In genomic region chr12:90095754-90096153, GRCm38 (mm10) we compare ENCODE assay signal across 21 mouse cellular contexts.
DNase-seq lines count a peak whose midpoint lies in the region; ATAC-seq and TF ChIP-seq lines count a peak whose summit lies in the region.
"Had no signal": no experiment of that assay in that cellular context is flagged by ENCODE, and none has a peak within 500 bp of the region (broad histone marks: within the 10 kb centered on the region; RNA-seq: fewer than 3 reads in every experiment).

No protein-coding gene starts in this region.

- in situ Hi-C loops in CH12.LX (cut with MboI; ENCODE audit: low pct_ligation_motif_present, low pct_unique_long_range_greater_than_20kb, low sequenced_read_pairs), result no loop called here

- dilution Hi-C loops in CH12.LX (cut with MboI; ENCODE audit: extremely low pct_ligation_motif_present, extremely low pct_unique_long_range_greater_than_20kb, low sequenced_read_pairs), result no loop called here

- no peak for TF ChIP-seq EP300 in CH12.LX (IDR thresholded peaks at IDR 0.05; ENCODE audit: low read length)

- H3K27me3 ChIP-seq in CH12.LX (replicated peaks), result no peaks in the 10 kb centered on the region
- H3K27me3 ChIP-seq: Patski had no signal

- DNase-seq in CH12.LX (ENCODE audit: extremely low read depth), result peak; percentile 6
- no peak for DNase-seq in frontal cortex, postnatal 10 days (ENCODE audit: low spot score in 2 of 2)
- no peak for DNase-seq in right cerebral cortex, adult 2 months (ENCODE audit: low spot score in 2 of 2)
- DNase-seq in left cerebral cortex, adult 11 months (ENCODE audit: low spot score), result no peak
- DNase-seq: adrenal gland, adult 2 months; adrenal gland, adult 8-10 months; adrenal gland, postnatal 10 days; adrenal gland, postnatal 14 days; adrenal gland, postnatal 25 days; adrenal gland, postnatal 36 days; B cell, adult 2 months; cerebellum, adult 11 months; cerebellum, adult 11-12 months; cerebellum, adult 18-20 months; cerebellum, adult 2 months had no signal

- H3K4me3 ChIP-seq in CH12.LX (replicated peaks in 1 of 3; ENCODE audit: low read depth in 2 of 3, low read length in 2 of 3, poor library complexity in 1 of 3), result no peak overlapping the region

- no peak overlapping the region for H3K4me2 ChIP-seq in CH12.LX (ENCODE audit: insufficient read depth, low read depth, poor library complexity, severe bottlenecking)

- TF ChIP-seq RAD21 in CH12.LX (IDR thresholded peaks at IDR 0.05; ENCODE audit: low read depth, low read length), result no peak

- no peaks in the 10 kb centered on the region for H3K36me3 ChIP-seq in CH12.LX (replicated peaks in 1 of 2; ENCODE audit: control insufficient read depth in 1 of 2, insufficient read depth in 1 of 2, low read length in 1 of 2)
- H3K36me3 ChIP-seq: G1E had no signal

- no peak overlapping the region for H3K27ac ChIP-seq in CH12.LX (ENCODE audit: insufficient read depth, low read depth)

- no peaks in the 10 kb centered on the region for H3K9me3 ChIP-seq in CH12.LX (replicated peaks; ENCODE audit: low read length)

- no peak overlapping the region for H3K9ac ChIP-seq in CH12.LX (ENCODE audit: insufficient read depth, low read depth)

- TF ChIP-seq CTCF in CH12.LX (conservative IDR thresholded peaks at IDR 0.05 in 1 of 2, IDR thresholded peaks at IDR 0.05 in 1 of 2; ENCODE audit: low read depth in 2 of 2, low read length in 2 of 2), result no peak

- H3K79me2 ChIP-seq in CH12.LX (replicated peaks; ENCODE audit: control insufficient read depth, extremely low read depth, insufficient read depth, poor library complexity, severe bottlenecking), result no peaks in the 10 kb centered on the region

- H3K4me1 ChIP-seq in CH12.LX (ENCODE audit: control insufficient read depth in 1 of 2, insufficient read depth in 2 of 2), result peaks cover 0 to 9% of the 10 kb centered on the region in 2 experiments; a peak in 2 of 4 replicates

- no peak for TF ChIP-seq POLR2A in CH12.LX (IDR thresholded peaks at IDR 0.05; ENCODE audit: low read depth, low read length)

- 0 out of 2 replicates have a peak, but pooled peaks have one; percentile 29 for ATAC-seq in common myeloid progenitor, adult 5-6 weeks (replicated peaks; ENCODE audit: low read depth, poor library complexity, severe bottlenecking)
- ATAC-seq in hematopoietic stem cell, adult 5-6 weeks (replicated peaks in 1 of 2; ENCODE audit: insufficient read depth in 1 of 2, low FRiP score in 2 of 2, low TSS enrichment in 1 of 2, low read depth in 1 of 2, poor library complexity in 2 of 2, severe bottlenecking in 2 of 2), result peak; percentile 51 to 59; a peak in 2 of 4 replicates
- ATAC-seq: activated CD4-positive, CD25-positive, alpha-beta regulatory T cell, adult 4 months; CD4-positive, CD25-positive, alpha-beta regulatory T cell, adult 4 months; Patski had no signal

TF ChIP-seq in CH12.LX, 34 proteins besides CTCF, POLR2A, EP300 and RAD21:
- TF ChIP-seq SIN3A (IDR thresholded peaks at IDR 0.05; ENCODE audit: low read length) (no peak), NELFE (IDR thresholded peaks at IDR 0.05; ENCODE audit: low read depth, low read length) (no peak), NRF1 (IDR thresholded peaks at IDR 0.05; ENCODE audit: low read depth, low read length) (no peak), USF1 (IDR thresholded peaks at IDR 0.05; ENCODE audit: low read depth, low read length) (no peak), ZKSCAN1 (IDR thresholded peaks at IDR 0.05; ENCODE audit: borderline replicate concordance, low read depth, low read length) (no peak), MAFK (IDR thresholded peaks at IDR 0.05; ENCODE audit: insufficient replicate concordance, low read length) (no peak), ZC3H11A (IDR thresholded peaks at IDR 0.05; ENCODE audit: low read depth, low read length) (no peak), TCF12 (IDR thresholded peaks at IDR 0.05; ENCODE audit: low read depth, low read length) (no peak), MXI1 (IDR thresholded peaks at IDR 0.05; ENCODE audit: low read depth, low read length) (no peak), ZMIZ1 (IDR thresholded peaks at IDR 0.05; ENCODE audit: low read depth, low read length) (no peak), ETS1 (conservative IDR thresholded peaks at IDR 0.05; ENCODE audit: low read depth, low read length) (no peak), ELF1 (IDR thresholded peaks at IDR 0.05; ENCODE audit: low read depth, low read length) (no peak), E2F4 (IDR thresholded peaks at IDR 0.05; ENCODE audit: insufficient replicate concordance, low read depth, low read length) (no peak), MEF2A (IDR thresholded peaks at IDR 0.05; ENCODE audit: borderline replicate concordance, low read depth, low read length) (no peak), KAT2A (IDR thresholded peaks at IDR 0.05; ENCODE audit: insufficient replicate concordance, low read length) (no peak)
